Mouse (Mus musculus) brain, embryonic 18.5 days (tissue): ENCODE measurements at regions not wholly inside any gene's neighbourhood (a gene's known extent, or its start where the extent isn't known, plus 50 kb on each side); places are given as distances from the start of the nearest gene placed in this dataset.

ENCODE experiments used
- DNase-seq: peaks from one replicate; pipeline ENCODE4 v3.0.0-alpha.2; 2012; ENCODE audit warnings: low read depth, low spot score

GRCm38 (mm10) chr3:57228400-57228799 is 73.4 kb downstream of the Tm4sf1 start:
- no peak for DNase-seq

GRCm38 (mm10) chr3:57223773-57224172 is 78.0 kb downstream of the Tm4sf1 start:
- DNase-seq = peak; percentile 52

DNA sequence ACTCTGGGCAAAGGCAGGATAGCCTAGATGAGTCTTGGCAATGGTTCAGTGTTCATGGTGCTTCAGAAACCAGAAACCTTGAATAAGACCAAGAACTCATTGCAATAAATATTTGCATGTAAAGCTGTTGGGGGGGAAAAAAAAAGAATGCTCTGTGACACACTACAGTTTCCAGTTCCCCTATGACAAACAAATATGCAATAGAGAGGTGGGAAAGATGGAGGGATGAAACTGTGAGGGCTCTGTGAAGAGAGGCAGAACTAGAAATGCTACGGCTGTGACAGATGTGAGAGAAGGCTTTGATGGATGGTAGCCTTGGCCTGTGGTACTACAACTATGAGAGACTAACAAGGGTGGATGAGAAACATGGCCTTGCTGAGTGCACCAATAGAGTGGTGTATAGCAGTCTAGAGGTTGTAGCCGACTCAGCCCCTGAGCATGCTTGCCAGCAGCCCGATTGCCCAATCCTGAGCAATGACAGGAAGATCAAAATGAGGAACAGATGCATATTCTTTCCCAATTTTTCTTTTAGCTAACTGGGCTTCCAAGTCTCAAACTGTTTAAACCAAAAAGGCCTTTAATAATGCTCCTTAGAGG is 79.4 kb downstream of the Tm4sf1 start:
- DNase-seq = no peak

DNA sequence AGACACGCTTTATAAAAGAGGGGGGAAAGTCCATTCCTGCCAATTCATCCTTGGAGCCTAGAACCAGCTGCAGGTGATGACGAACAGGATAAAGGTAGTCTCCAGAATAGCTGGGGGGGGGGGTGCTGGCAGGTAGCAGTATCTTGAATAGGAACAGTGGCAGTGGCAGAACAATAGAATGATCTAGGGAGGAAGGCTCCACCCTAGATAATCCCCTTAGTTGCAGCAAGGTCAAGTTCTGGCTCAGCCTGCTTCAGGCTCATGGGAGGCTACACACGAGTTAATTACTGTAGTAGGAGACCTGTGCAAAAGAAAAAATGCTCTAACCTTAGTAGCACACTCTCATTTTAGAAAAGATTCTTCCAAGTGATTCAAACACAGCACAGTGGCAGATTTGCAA is 83.4 kb downstream of the Tm4sf1 start:
- DNase-seq = no peak

- DNase-seq = peak; percentile 63
These were observed 97.6 kb downstream of the Tm4sf1 start for GRCm38 (mm10) chr3:57204066-57204723.

DNA sequence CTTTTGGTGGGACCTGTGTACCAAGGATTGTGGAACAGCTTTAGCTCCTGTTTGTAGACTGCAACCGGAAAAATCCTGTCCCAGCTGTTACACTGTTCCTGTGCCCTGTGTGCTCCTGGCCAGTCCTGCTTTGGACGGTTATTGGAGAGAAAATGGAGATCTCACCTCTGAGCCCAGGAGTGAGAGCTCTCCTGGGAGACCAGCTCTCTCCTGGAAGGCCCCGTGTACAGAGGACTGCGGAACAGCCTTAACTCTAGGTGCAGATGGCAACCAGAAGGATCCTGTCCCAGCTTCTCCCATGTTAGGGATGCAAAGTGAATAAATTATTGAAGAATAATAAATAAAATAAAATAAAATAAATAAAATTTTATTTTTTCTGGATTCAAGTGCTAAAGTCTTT is 98.4 kb downstream of the Tm4sf1 start:
- DNase-seq = no peak

GRCm38 (mm10) chr3:57181587-57181986 is 120.2 kb downstream of the Tm4sf1 start:
- DNase-seq = no peak

DNA sequence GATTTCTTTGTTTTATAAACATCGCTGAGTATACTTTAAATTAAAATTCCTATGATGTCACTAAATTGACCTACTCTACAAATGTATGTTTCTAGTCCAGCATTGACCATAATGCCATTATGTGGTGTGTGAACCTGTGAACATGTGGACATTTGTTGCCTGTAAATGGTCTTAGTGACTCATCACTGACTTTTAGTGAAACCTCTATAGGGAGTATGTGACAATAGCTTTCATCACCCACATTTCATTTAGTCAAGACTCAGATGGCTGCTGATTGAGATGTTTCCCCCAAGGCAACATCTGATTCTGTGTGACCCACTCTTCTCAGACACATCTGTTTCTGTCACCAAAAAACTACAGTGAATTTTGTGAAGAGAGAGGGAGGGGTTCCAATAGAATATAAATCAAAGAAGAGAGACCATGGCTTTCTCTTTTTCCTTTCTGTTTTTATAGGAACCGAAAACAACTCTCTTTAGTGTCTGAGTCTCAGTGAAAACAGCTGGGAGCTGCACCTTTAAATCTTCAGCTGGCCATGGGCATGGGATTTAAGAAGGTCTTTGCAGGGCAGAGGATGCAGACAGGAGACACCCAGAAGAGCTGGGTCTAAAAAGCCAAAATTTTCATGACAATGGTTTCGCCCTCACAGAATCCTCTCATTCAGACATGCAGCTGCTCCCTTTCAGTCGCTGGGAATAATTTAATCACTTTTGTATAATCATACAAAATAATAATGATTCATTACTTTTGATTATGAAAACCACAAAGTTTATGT is 148.4 kb downstream of the Tm4sf1 start:
- DNase-seq = no peak

GRCm38 (mm10) chr3:57149156-57149555 is 152.6 kb downstream of the Tm4sf1 start:
- DNase-seq = no peak

DNA sequence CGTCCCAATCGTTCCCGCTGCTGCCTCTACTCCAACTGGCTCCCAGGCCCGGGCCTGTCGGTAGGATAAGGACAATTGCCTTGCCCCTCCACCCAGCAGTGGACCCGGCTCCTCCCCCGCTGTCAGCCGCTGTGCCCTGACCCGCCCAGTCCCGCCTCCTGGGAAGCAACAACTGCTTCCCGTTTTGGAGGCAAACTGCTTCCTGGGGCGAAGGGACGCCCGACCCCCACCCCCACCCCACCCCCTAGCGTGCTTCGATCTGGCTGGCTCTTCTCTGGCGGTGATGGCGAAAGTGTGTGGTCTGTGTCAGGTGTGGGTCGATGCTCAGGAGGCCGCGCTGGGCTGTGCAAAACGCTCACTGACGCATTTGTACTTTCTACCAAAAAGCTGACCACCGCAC is 164.9 kb downstream of the Tm4sf1 start:
- peak; percentile 4 for DNase-seq

DNA sequence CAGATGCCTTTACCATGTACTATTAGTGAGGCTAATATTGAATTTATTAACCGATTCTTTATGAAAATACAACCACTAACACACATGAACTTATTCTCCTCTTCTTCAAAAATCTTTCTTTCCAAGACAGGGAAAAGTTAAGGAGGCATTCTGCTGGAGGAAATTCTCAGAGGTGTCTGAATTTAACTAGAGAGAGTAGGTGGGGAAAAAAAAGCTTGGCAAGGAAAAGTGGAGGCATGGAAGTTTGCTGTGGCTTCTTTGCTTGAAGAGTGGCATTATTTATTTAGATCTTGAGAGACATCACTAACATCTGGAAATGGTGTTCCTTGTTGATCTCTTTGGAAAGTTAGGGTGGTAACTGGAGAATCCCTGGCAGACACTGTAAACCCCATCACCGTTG is 173.2 kb downstream of the Tm4sf1 start:
- DNase-seq = no peak

GRCm38 (mm10) chr3:57125792-57126485 is 175.8 kb downstream of the Tm4sf1 start:
- DNase-seq = no peak

DNA sequence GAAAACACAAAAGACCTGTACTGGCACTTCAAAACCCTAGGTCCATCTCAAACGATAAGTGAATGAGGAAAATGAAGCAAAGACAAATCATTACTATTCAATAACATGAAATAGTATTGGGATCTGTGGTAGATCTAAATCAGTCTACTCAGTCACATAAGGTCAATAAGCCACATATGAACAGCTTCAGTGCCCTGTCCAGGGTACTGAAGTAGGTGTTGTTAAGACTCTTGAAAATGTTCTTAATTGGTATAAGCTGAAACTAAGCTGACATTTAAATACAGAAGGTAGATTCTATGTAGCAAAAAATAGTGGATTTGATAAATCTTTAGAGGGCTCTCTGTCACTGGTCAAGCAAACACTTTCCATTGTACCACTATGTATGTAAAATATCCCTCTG is 183.8 kb downstream of the Tm4sf1 start:
- DNase-seq = no peak

GRCm38 (mm10) chr3:57102254-57102653 is 199.5 kb downstream of the Tm4sf1 start:
- peak; percentile 36 for DNase-seq

GRCm38 (mm10) chr3:57100515-57100914 is 201.3 kb downstream of the Tm4sf1 start:
- no peak for DNase-seq

GRCm38 (mm10) chr3:57094936-57095335 is 206.9 kb downstream of the Tm4sf1 start:
- DNase-seq = no peak

DNA sequence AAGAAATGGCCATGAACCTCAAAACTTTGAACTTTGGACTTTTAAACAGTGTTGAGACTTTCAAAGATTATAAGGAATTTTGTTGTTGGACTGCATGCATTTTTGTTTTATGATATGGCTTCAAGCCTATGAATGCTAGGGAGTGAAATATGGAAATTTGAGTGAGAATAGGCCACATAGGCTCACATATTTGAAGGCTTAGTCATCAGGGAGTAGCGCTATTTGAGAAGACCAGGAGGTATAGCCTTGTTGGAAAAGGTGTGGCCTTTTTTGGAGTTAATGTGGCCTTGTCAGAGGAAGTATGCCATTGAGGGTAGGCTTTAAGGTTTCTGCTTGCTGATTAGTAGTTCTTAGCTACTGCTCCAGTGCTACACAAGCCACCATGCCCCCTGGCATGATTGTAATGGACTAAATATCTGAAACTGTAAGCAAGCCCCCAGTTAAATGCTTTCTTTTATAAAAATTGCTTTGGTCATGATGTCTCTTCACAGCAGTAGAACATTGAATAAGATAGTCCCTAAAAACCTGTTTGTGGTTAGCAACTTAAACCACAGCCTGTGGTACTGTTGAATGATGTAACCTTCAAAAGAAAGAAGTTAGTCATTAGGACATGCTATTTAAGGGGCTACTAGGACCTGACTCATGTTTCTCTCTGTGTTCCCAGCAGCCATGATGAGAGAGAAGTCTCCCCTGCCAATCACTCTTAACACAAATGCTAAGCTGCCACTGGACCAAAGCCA is 208.4 kb downstream of the Tm4sf1 start:
- no peak for DNase-seq

- no peak for DNase-seq
These were observed 227.3 kb downstream of the Tm4sf1 start for GRCm38 (mm10) chr3:57074516-57074915.

- no peak for DNase-seq
These were observed 227.8 kb downstream of the Tm4sf1 start for GRCm38 (mm10) chr3:57073962-57074506.

DNA sequence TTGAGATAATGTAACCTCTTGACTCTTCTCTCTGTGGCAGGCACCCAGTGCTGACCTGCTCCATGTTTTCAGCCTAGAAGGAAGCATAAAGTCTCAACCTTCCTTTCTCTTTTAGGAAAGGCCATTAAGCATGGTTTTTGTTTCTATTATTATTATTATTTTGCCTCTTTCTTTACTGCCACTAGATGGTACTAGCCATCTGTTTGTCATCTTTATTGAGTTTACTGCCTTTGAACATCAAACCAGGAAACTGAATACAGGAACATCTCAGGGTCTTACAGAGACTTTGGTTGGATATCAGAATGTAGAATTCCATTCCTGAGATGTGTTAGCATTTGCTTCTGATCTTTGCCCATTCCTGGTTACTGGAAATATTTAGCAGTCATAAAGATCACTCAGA is 268.8 kb downstream of the Tm4sf1 start:
- DNase-seq = no peak

DNA sequence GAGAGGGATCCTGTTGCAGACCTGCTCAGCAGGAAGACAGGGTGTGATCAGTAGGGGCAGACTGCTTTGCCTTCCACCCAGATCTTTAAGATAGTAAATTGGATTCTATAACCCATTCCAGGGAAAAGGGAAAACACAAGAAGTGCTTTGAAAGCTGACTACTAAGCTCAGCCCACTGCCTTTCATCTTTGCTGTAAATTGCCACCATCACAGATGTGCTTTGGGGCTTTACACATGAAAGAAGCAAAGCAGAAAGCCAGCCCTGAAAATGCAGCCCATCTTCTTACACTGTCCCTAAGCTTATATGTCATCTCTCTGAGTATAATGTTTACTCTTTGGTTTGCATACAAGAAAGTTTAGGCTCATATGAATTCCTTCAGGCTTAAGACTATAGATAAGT is 283.6 kb downstream of the Tm4sf1 start:
- DNase-seq = no peak
